Mouse (Mus musculus) MEL (cell line): Measurements from ENCODE around the gene Cela1. TPM values are rescaled to one million over a fixed set of nuclear protein-coding genes. Genes with fewer than 3 reads are reported as not detected.

Experiments
- DNase-seq: peaks from one replicate; pipeline ENCODE4 v3.0.0; 2011; ENCODE audit warnings: low read depth, low spot score
- H3K27ac ChIP-seq: 2 replicates; pipeline ENCODE4 v1.5.1; 2012; ENCODE audit warnings: low read depth, mild to moderate bottlenecking, control low read depth, low read length, moderate library complexity; ENCODE audit not compliant: control insufficient read depth
- H3K27me3 ChIP-seq, 2 experiments: fragments of 150-350 bp in 1 of 2; sonication (generic) in 1 of 2; 2 replicates each; pipeline ENCODE4 v1.6.1; 2012; ENCODE audit warnings: low read length in 2 of 2, mild to moderate bottlenecking in 2 of 2, improper control_type of control experiment in 1 of 2, moderate library complexity in 1 of 2; ENCODE audit not compliant: insufficient read depth in 2 of 2, control insufficient read depth in 1 of 2
- H3K36me3 ChIP-seq, 2 experiments: 2 replicates each; pipeline ENCODE4 v1.6.1; 2012 to 2014; ENCODE audit warnings: low read length in 2 of 2, improper control_type of control experiment in 1 of 2, inconsistent platforms in 1 of 2, mild to moderate bottlenecking in 1 of 2; ENCODE audit not compliant: insufficient read depth in 2 of 2, control insufficient read depth in 1 of 2
- H3K4me1 ChIP-seq, 2 experiments: fragments of 150-350 bp in 1 of 2; sonication (generic) in 1 of 2; 2 replicates each; pipeline ENCODE4 v1.6.1; 2012; ENCODE audit warnings: low read length in 2 of 2, improper control_type of control experiment in 1 of 2, mild to moderate bottlenecking in 1 of 2; ENCODE audit not compliant: insufficient read depth in 2 of 2, control insufficient read depth in 1 of 2
- H3K4me3 ChIP-seq, 2 experiments: fragments of 150-350 bp in 1 of 2; sonication (generic) in 1 of 2; 2 replicates each; pipeline ENCODE4 v1.5.1; 2012; ENCODE audit warnings: low read depth in 2 of 2, low read length in 2 of 2, mild to moderate bottlenecking in 2 of 2, moderate library complexity in 2 of 2, control low read depth in 1 of 2, improper control_type of control experiment in 1 of 2; ENCODE audit not compliant: control insufficient read depth in 1 of 2, insufficient read depth in 1 of 2
- H3K79me2 ChIP-seq: 2 replicates; pipeline ENCODE4 v1.6.1; 2012; ENCODE audit warnings: mild to moderate bottlenecking, low read length, moderate library complexity; ENCODE audit not compliant: control insufficient read depth, poor library complexity, insufficient read depth
- H3K9ac ChIP-seq: 2 replicates; pipeline ENCODE4 v1.6.1; 2012; ENCODE audit warnings: low read depth, mild to moderate bottlenecking, control low read depth, low read length, moderate library complexity; ENCODE audit not compliant: control insufficient read depth, poor library complexity, severe bottlenecking
- H3K9me3 ChIP-seq: fragments of 150-350 bp; sonication (generic); replicated peaks from 2 replicates; pipeline ENCODE4 v1.6.1; 2012; ENCODE audit warnings: mild to moderate bottlenecking, low read length, improper control_type of control experiment, moderate library complexity; ENCODE audit not compliant: insufficient read depth
- CHD1 ChIP-seq: IDR thresholded peaks from 2 replicates; pipeline ENCODE4 v1.6.1; 2012; ENCODE audit warnings: low read depth, mild to moderate bottlenecking, inconsistent platforms, low read length, improper control_type of control experiment
- CHD2 ChIP-seq: IDR thresholded peaks from 2 replicates; pipeline ENCODE4 v1.6.1; 2011; ENCODE audit warnings: low read length, improper control_type of control experiment
- ELF1 ChIP-seq: IDR thresholded peaks from 2 replicates; pipeline ENCODE4 v1.6.1; 2014; ENCODE audit warnings: low read depth, mild to moderate bottlenecking, inconsistent platforms, low read length, improper control_type of control experiment, moderate library complexity
- ETS1 ChIP-seq: IDR thresholded peaks from 2 replicates; pipeline ENCODE4 v1.6.1; 2012; ENCODE audit warnings: low read depth, mild to moderate bottlenecking, inconsistent platforms, low read length, improper control_type of control experiment, moderate library complexity
- MAX ChIP-seq: IDR thresholded peaks from 2 replicates; pipeline ENCODE4 v1.6.1; 2011; ENCODE audit warnings: low read length, improper control_type of control experiment
- MAZ ChIP-seq: IDR thresholded peaks from 2 replicates; pipeline ENCODE4 v1.6.1; 2012; ENCODE audit warnings: low read depth, mild to moderate bottlenecking, inconsistent platforms, low read length, improper control_type of control experiment
- MYC ChIP-seq: IDR thresholded peaks from 2 replicates; pipeline ENCODE4 v1.6.1; 2011; ENCODE audit warnings: low read depth, mild to moderate bottlenecking, low read length, improper control_type of control experiment, moderate library complexity
- POLR2A ChIP-seq, 2 experiments: IDR thresholded peaks; 2 replicates each; pipeline ENCODE4 v1.6.1; 2011 to 2012; ENCODE audit warnings: low read length in 2 of 2, mild to moderate bottlenecking in 2 of 2, control low read depth in 1 of 2, improper control_type of control experiment in 1 of 2, low read depth in 1 of 2, moderate library complexity in 1 of 2; ENCODE audit not compliant: control insufficient read depth in 1 of 2, insufficient read depth in 1 of 2, poor library complexity in 1 of 2
- RAD21 ChIP-seq: IDR thresholded peaks from 2 replicates; pipeline ENCODE4 v1.6.1; 2011; ENCODE audit warnings: mild to moderate bottlenecking, low read depth, low read length, improper control_type of control experiment
- RCOR1 ChIP-seq: IDR thresholded peaks from 2 replicates; pipeline ENCODE4 v1.6.1; 2012; ENCODE audit warnings: low read depth, mild to moderate bottlenecking, inconsistent platforms, low read length, improper control_type of control experiment
- SIN3A ChIP-seq: IDR thresholded peaks from 2 replicates; pipeline ENCODE4 v1.6.1; 2012; ENCODE audit warnings: low read length, improper control_type of control experiment, inconsistent platforms
- SMC3 ChIP-seq: IDR thresholded peaks from 2 replicates; pipeline ENCODE4 v1.6.1; 2011; ENCODE audit warnings: low read depth, low read length, improper control_type of control experiment
- USF2 ChIP-seq, 2 experiments: IDR thresholded peaks; 2 replicates each; pipeline ENCODE4 v1.6.1; 2011 to 2012; ENCODE audit warnings: improper control_type of control experiment in 2 of 2, low read length in 2 of 2, borderline replicate concordance in 1 of 2, inconsistent platforms in 1 of 2, low read depth in 1 of 2, mild to moderate bottlenecking in 1 of 2; ENCODE audit not compliant: insufficient read depth in 1 of 2
- ZKSCAN1 ChIP-seq: IDR thresholded peaks from 2 replicates; pipeline ENCODE4 v1.6.1; 2012; ENCODE audit warnings: low read depth, mild to moderate bottlenecking, inconsistent platforms, low read length, improper control_type of control experiment, moderate library complexity
- ZNF384 ChIP-seq: IDR thresholded peaks from 2 replicates; pipeline ENCODE4 v1.6.1; 2012; ENCODE audit warnings: low read depth, mild to moderate bottlenecking, inconsistent platforms, low read length, improper control_type of control experiment
- polyA plus RNA-seq, 2 experiments: library from polyadenylated mRNA; stranded (reverse) in 1 of 2; unstranded in 1 of 2; fragments of >175 nt in 1 of 2; fragments of >200 nt in 1 of 2; gene quantifications; 2 replicates each; pipeline versions ENCODE4 v1.2.1 to v1.2.4; 2012; ENCODE audit warnings: low replicate concordance in 2 of 2, low read depth in 1 of 2; ENCODE audit not compliant: insufficient read length in 2 of 2, insufficient read depth in 1 of 2, missing spikeins in 1 of 2
- total RNA-seq: library from RNA; depleted of rRNA; stranded (reverse); fragments of 300-350 nt; gene quantifications from 2 replicates; pipeline ENCODE4 v1.2.3, GENCODE M21; 2012

Gene Cela1
- total and polyA plus RNA-seq, 3 experiments, result 51.4 to 60.3 TPM; not detected in 1

GRCm38 (mm10) chr15:100706226-100706625 is 18.5 kb upstream of the Cela1 start (continued):
- peak in 1 of 2 experiments; percentile 71; a peak in 2 of 4 replicates for TF ChIP-seq POLR2A (IDR thresholded peaks at IDR 0.05; ENCODE audit: control insufficient read depth in 1 of 2, insufficient read depth in 1 of 2, low read depth in 1 of 2, low read length in 2 of 2, poor library complexity in 1 of 2)
- TF ChIP-seq USF2 (IDR thresholded peaks at IDR 0.05; ENCODE audit: borderline replicate concordance in 1 of 2, insufficient read depth in 1 of 2, low read depth in 1 of 2, low read length in 2 of 2), result no peak
- peak; percentile 87 for TF ChIP-seq SIN3A
- TF ChIP-seq ETS1, result peak; percentile 94

- TF ChIP-seq CHD1, result peak; percentile 66; the same call in 1 of the 2 replicates
- no peak for TF ChIP-seq RAD21
- peak; percentile 100 for TF ChIP-seq ZKSCAN1
- TF ChIP-seq, all 39 proteins: peak for 2
- Histone ChIP-seq H3K9ac (no peak overlapping the region), H3K27ac (peak overlapping the region; percentile 64; the same call in 1 of the 2 replicates), H3K79me2 (no peaks in the 10 kb centered on the region), H3K27me3 (no peaks in the 10 kb centered on the region), H3K36me3 (peaks cover 0 to 44% of the 10 kb centered on the region in 2 experiments; a peak in 2 of 4 replicates), H3K4me3 (no peak overlapping the region), H3K4me1 (peaks cover 35 to 64% of the 10 kb centered on the region in 2 experiments), H3K9me3 (no peaks in the 10 kb centered on the region)
- DNase-seq, result no peak
These were observed 17.7 kb upstream of the Cela1 start for GRCm38 (mm10) chr15:100705376-100705775.

GRCm38 (mm10) chr15:100703913-100704312 is 16.2 kb upstream of the Cela1 start:
- no peaks in the 10 kb centered on the region for H3K9me3 ChIP-seq
- TF ChIP-seq CHD2 (no peak), SMC3 (no peak), RCOR1 (no peak), MAX (no peak), ELF1 (no peak), SIN3A (no peak), RAD21 (no peak), ZNF384 (no peak), MYC (no peak), MAZ (no peak)
- TF ChIP-seq, all 39 proteins: peak for 0
- H3K27ac ChIP-seq, result no peak overlapping the region
- no peaks in the 10 kb centered on the region for H3K79me2 ChIP-seq
- DNase-seq, result no peak
- H3K4me3 ChIP-seq, result no peak overlapping the region
- H3K27me3 ChIP-seq, result no peaks in the 10 kb centered on the region
- H3K36me3 ChIP-seq, result peaks cover 0 to 43% of the 10 kb centered on the region in 2 experiments; a peak in 2 of 4 replicates
- peaks cover 32 to 61% of the 10 kb centered on the region in 2 experiments for H3K4me1 ChIP-seq
- no peak overlapping the region for H3K9ac ChIP-seq
